Mouse (Mus musculus): ENCODE measurements around the gene Mknk1. TPM values are rescaled to one million over a fixed set of nuclear protein-coding genes. Genes with fewer than 3 reads are reported as not detected.

The Mknk1 gene
- total and polyA plus RNA-seq, 2 experiments from 2014 or later: 18.5 to 22.8 TPM

GRCm38 (mm10) chr4:115820199-115820598 is 18.8 kb upstream of the Mknk1 start:
- Histone ChIP-seq H3K9me3 (ENCODE audit: low read length) (no peaks in the 10 kb centered on the region), H3K27ac (ENCODE audit: low read depth, low read length) (no peak overlapping the region), H3K9ac (replicated peaks; ENCODE audit: low read length, poor library complexity, severe bottlenecking) (no peak overlapping the region), H3K4me3 (ENCODE audit: low read depth, low read length) (no peak overlapping the region), H3K4me2 (ENCODE audit: low read depth, low read length, poor library complexity, severe bottlenecking) (no peak overlapping the region), H3K36me3 (ENCODE audit: insufficient read depth, low read length) (peaks cover under 1% of the 10 kb centered on the region; the same call in 1 of the 2 replicates), H3K4me1 (ENCODE audit: insufficient read depth, low read length) (no peaks in the 10 kb centered on the region), H3K27me3 (ENCODE audit: insufficient read depth, low read length) (no peaks in the 10 kb centered on the region)
- ATAC-seq (ENCODE audit: low FRiP score) (no peak), DNase-seq (ENCODE audit: low spot score) (no peak)
- no peak for TF ChIP-seq CTCF (IDR thresholded peaks at IDR 0.05)
- WGBS: 78% methylated on average over 3 of the region's 3 CpGs

- no peak for TF ChIP-seq CTCF (IDR thresholded peaks at IDR 0.05)
- 77% methylated on average over 3 of the region's 3 CpGs for WGBS
- Histone ChIP-seq H3K27me3 (ENCODE audit: insufficient read depth, low read length) (no peaks in the 10 kb centered on the region), H3K36me3 (ENCODE audit: insufficient read depth, low read length) (no peaks in the 10 kb centered on the region), H3K4me1 (ENCODE audit: insufficient read depth, low read length) (no peaks in the 10 kb centered on the region), H3K27ac (ENCODE audit: low read depth, low read length) (no peak overlapping the region), H3K4me2 (ENCODE audit: low read depth, low read length, poor library complexity, severe bottlenecking) (no peak overlapping the region), H3K4me3 (ENCODE audit: low read depth, low read length) (no peak overlapping the region), H3K9ac (replicated peaks; ENCODE audit: low read length, poor library complexity, severe bottlenecking) (no peak overlapping the region), H3K9me3 (ENCODE audit: low read length) (no peaks in the 10 kb centered on the region)
- ATAC-seq (ENCODE audit: low FRiP score) (no peak), DNase-seq (ENCODE audit: low spot score) (no peak)
Measured at GRCm38 (mm10) chr4:115820944-115821343, 18.1 kb upstream of the Mknk1 start.

GRCm38 (mm10) chr4:115821431-115821830 is 17.6 kb upstream of the Mknk1 start:
- Histone ChIP-seq H3K27me3 (ENCODE audit: insufficient read depth, low read length) (no peaks in the 10 kb centered on the region), H3K4me1 (ENCODE audit: insufficient read depth, low read length) (no peaks in the 10 kb centered on the region), H3K9me3 (ENCODE audit: low read length) (no peaks in the 10 kb centered on the region), H3K9ac (replicated peaks; ENCODE audit: low read length, poor library complexity, severe bottlenecking) (no peak overlapping the region), H3K27ac (ENCODE audit: low read depth, low read length) (no peak overlapping the region), H3K36me3 (ENCODE audit: insufficient read depth, low read length) (no peaks in the 10 kb centered on the region), H3K4me2 (ENCODE audit: low read depth, low read length, poor library complexity, severe bottlenecking) (no peak overlapping the region), H3K4me3 (ENCODE audit: low read depth, low read length) (no peak overlapping the region)
- DNase-seq (ENCODE audit: low spot score) (no peak), ATAC-seq (ENCODE audit: low FRiP score) (no peak)
- TF ChIP-seq CTCF (IDR thresholded peaks at IDR 0.05): no peak

- H3K9ac ChIP-seq (replicated peaks; ENCODE audit: low read length, poor library complexity, severe bottlenecking): no peak overlapping the region
- 75% methylated on average over 3 of the region's 3 CpGs for WGBS
- TF ChIP-seq CTCF (IDR thresholded peaks at IDR 0.05): no peak
- no peaks in the 10 kb centered on the region for H3K9me3 ChIP-seq (ENCODE audit: low read length)
- ATAC-seq (ENCODE audit: low FRiP score) (no peak), DNase-seq (ENCODE audit: low spot score) (no peak)
- no peak overlapping the region for H3K4me3 ChIP-seq (ENCODE audit: low read depth, low read length)
- H3K4me1 ChIP-seq (ENCODE audit: insufficient read depth, low read length): 0 out of 2 replicates have a peak, but pooled peaks cover under 1% of the 10 kb centered on the region
- H3K27ac ChIP-seq (ENCODE audit: low read depth, low read length): no peak overlapping the region
- H3K36me3 ChIP-seq (ENCODE audit: insufficient read depth, low read length): no peaks in the 10 kb centered on the region
- no peak overlapping the region for H3K4me2 ChIP-seq (ENCODE audit: low read depth, low read length, poor library complexity, severe bottlenecking)
- H3K27me3 ChIP-seq (ENCODE audit: insufficient read depth, low read length): no peaks in the 10 kb centered on the region
Measured at GRCm38 (mm10) chr4:115821928-115822327, 17.1 kb upstream of the Mknk1 start.

GRCm38 (mm10) chr4:115824178-115824577 is 14.8 kb upstream of the Mknk1 start:
- no peak for TF ChIP-seq CTCF (IDR thresholded peaks at IDR 0.05)
- H3K9me3 ChIP-seq (ENCODE audit: low read length): no peaks in the 10 kb centered on the region
- H3K27me3 ChIP-seq (ENCODE audit: insufficient read depth, low read length): no peaks in the 10 kb centered on the region
- H3K4me3 ChIP-seq (ENCODE audit: low read depth, low read length): no peak overlapping the region
- H3K9ac ChIP-seq (replicated peaks; ENCODE audit: low read length, poor library complexity, severe bottlenecking): no peak overlapping the region
- H3K36me3 ChIP-seq (ENCODE audit: insufficient read depth, low read length): no peaks in the 10 kb centered on the region
- H3K4me2 ChIP-seq (ENCODE audit: low read depth, low read length, poor library complexity, severe bottlenecking): no peak overlapping the region
- H3K4me1 ChIP-seq (ENCODE audit: insufficient read depth, low read length): peaks cover 4% of the 10 kb centered on the region; the same call in 1 of the 2 replicates
- H3K27ac ChIP-seq (ENCODE audit: low read depth, low read length): no peak overlapping the region
- 78% methylated on average over 2 of the region's 2 CpGs for WGBS
- ATAC-seq (ENCODE audit: low FRiP score) (no peak), DNase-seq (ENCODE audit: low spot score) (no peak)

- H3K4me2 ChIP-seq (ENCODE audit: low read depth, low read length, poor library complexity, severe bottlenecking): no peak overlapping the region
- ATAC-seq (ENCODE audit: low FRiP score): no peak
- no peak overlapping the region for H3K4me3 ChIP-seq (ENCODE audit: low read depth, low read length)
- H3K27me3 ChIP-seq (ENCODE audit: insufficient read depth, low read length): no peaks in the 10 kb centered on the region
- no peak for TF ChIP-seq CTCF (IDR thresholded peaks at IDR 0.05)
- no peaks in the 10 kb centered on the region for H3K36me3 ChIP-seq (ENCODE audit: insufficient read depth, low read length)
- no peak overlapping the region for H3K27ac ChIP-seq (ENCODE audit: low read depth, low read length)
- no peak for DNase-seq (ENCODE audit: low spot score)
- H3K9me3 ChIP-seq (ENCODE audit: low read length): no peaks in the 10 kb centered on the region
- H3K4me1 ChIP-seq (ENCODE audit: insufficient read depth, low read length): peaks cover 4% of the 10 kb centered on the region; the same call in 1 of the 2 replicates
- 89% methylated on average over 2 of the region's 2 CpGs for WGBS
- H3K9ac ChIP-seq (replicated peaks; ENCODE audit: low read length, poor library complexity, severe bottlenecking): no peak overlapping the region
Measured at GRCm38 (mm10) chr4:115825271-115825670, 13.7 kb upstream of the Mknk1 start.

Measured in midbrain, postnatal 0 days (tissue).